ENCODE assay signal across 11 mouse cellular contexts in the genomic region with DNA sequence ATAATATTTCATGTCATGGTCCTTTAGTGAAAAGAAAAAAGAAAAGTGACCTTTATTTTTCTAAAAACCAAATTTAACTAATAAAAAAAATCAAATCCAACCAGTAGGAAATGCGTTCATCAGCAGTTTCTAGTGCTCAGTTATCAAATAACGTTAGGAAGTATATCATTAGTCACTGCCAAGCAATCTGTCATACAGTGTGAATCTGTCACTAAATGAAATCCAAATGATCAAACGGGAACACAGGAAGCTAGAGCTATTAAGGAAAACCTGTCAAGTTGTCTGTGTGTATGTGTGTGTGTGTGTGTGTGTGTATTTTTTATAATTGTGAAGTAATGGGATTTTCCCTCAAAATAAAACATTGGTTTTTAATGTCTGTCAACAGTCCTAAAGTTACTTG.
"Had no signal": no experiment of that assay in that cellular context is flagged by ENCODE, and none has a peak within 500 bp of the region (broad histone marks: within the 10 kb centered on the region; RNA-seq: fewer than 3 reads in every experiment).

No protein-coding gene starts in this region.

- H3K36me3 ChIP-seq: limb, embryonic 13.5 days; midbrain, embryonic 12.5 days; neural tube, embryonic 15.5 days had no signal

- DNase-seq: kidney, postnatal 14 days; left cerebral cortex, postnatal 4 days; lung, adult 18-20 months; right cerebral cortex, adult 18-20 months; thymus, adult 2 months; thymus, postnatal 25 days had no signal

- H3K27me3 ChIP-seq: limb, embryonic 13.5 days; midbrain, embryonic 12.5 days; neural tube, embryonic 15.5 days had no signal

- H3K4me2 ChIP-seq: limb, embryonic 13.5 days; midbrain, embryonic 12.5 days; neural tube, embryonic 15.5 days had no signal

- H3K9ac ChIP-seq: limb, embryonic 13.5 days; liver, embryonic 14.5 days; midbrain, embryonic 12.5 days; neural tube, embryonic 15.5 days had no signal

- H3K9me3 ChIP-seq: limb, embryonic 13.5 days; midbrain, embryonic 12.5 days; neural tube, embryonic 15.5 days had no signal

- H3K4me1 ChIP-seq: limb, embryonic 13.5 days; midbrain, embryonic 12.5 days; neural tube, embryonic 15.5 days had no signal

- H3K27ac ChIP-seq: limb, embryonic 13.5 days; liver, embryonic 14.5 days; midbrain, embryonic 12.5 days; neural tube, embryonic 15.5 days had no signal

- H3K4me3 ChIP-seq: limb, embryonic 13.5 days; midbrain, embryonic 12.5 days; myocyte; neural tube, embryonic 15.5 days had no signal
